Mouse (Mus musculus) retina, embryonic 14.5 days (tissue): ENCODE results near the gene Plek2.

Experiments used
- DNase-seq: peaks from one replicate; pipeline ENCODE4 v3.0.0-alpha.2; 2015; ENCODE audit warnings: low spot score

Plek2 gene

GRCm38 (mm10) chr12:78910684-78911461 lies 4.1 kb upstream of the Plek2 start:
- no peak for DNase-seq

- DNase-seq, result no peak
These were observed 1.4 kb upstream of the Plek2 start for GRCm38 (mm10) chr12:78908081-78908605.

GRCm38 (mm10) chr12:78904499-78904898 lies 2.3 kb downstream of the Plek2 start:
- DNase-seq, result no peak

GRCm38 (mm10) chr12:78903313-78903712 lies 3.5 kb downstream of the Plek2 start:
- DNase-seq, result no peak

- DNase-seq, result no peak
These were observed 5.3 kb downstream of the Plek2 start for GRCm38 (mm10) chr12:78901467-78901866.

GRCm38 (mm10) chr12:78897861-78898260 lies 8.9 kb downstream of the Plek2 start:
- no peak for DNase-seq

- no peak for DNase-seq
These were observed 15.6 kb downstream of the Plek2 start for GRCm38 (mm10) chr12:78891149-78891548.

- DNase-seq, result no peak
These were observed 16.7 kb downstream of the Plek2 start for GRCm38 (mm10) chr12:78890062-78890461.

- no peak for DNase-seq
These were observed 32.2 kb downstream of the Plek2 start for GRCm38 (mm10) chr12:78874581-78874980.

- DNase-seq, result no peak
These were observed 38.6 kb downstream of the Plek2 start for GRCm38 (mm10) chr12:78868115-78868514.

- peak; percentile 15 for DNase-seq
These were observed 41.3 kb downstream of the Plek2 start for GRCm38 (mm10) chr12:78865434-78865833.

- DNase-seq, result no peak
These were observed 44.5 kb downstream of the Plek2 start for GRCm38 (mm10) chr12:78862254-78862730.

- DNase-seq, result peak; percentile 98
These were observed 45.1 kb downstream of the Plek2 start, which contains the start of the genes Atp6v1d and Eif2s1 for GRCm38 (mm10) chr12:78861496-78862253. TSS of gene Atp6v1d (minus strand) at chr12:78861638. TSS of gene Eif2s1 (plus strand) at chr12:78861819.

GRCm38 (mm10) chr12:78860921-78861495 lies 45.8 kb downstream of the Plek2 start:
- DNase-seq, result no peak

GRCm38 (mm10) chr12:78848246-78848645 lies 58.5 kb downstream of the Plek2 start:
- DNase-seq, result no peak

- DNase-seq, result no peak
These were observed 64.3 kb downstream of the Plek2 start for GRCm38 (mm10) chr12:78842429-78842828.

GRCm38 (mm10) chr12:78839906-78840305 lies 66.9 kb downstream of the Plek2 start:
- DNase-seq, result no peak
